Comparison of ENCODE assay signal across 8 mouse cellular contexts in the genomic region with DNA sequence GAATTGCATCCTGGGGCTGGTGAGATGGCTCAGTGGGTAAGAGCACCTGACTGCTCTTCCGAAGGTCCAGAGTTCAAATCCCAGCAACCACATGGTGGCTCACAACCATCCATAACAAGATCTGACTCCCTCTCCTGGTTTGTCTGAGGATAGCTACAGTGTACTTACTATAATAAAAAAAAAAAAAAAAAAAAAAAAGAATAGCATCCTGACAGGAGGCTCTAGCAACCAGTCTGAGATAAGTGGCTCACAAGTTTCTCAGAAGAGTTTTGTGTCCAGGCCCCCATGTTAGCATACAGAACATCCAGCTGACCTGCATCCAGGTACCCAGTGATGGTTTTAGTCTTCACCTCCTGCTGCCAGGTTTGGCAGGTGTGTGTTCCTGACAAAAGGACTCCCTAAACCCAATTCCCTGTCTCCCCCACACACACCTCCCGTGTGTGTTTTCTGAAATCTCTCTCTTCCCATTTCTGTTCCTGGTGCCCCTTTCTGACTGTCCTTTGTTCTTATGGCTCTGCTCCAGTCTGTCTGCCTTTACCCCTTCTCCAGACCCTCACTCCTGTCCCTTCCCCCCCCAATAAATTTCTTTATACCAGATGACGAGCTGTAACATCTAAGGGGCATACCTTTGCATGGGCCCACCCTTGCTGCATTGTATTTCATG. TPM values are rescaled to one million over a fixed set of nuclear protein-coding genes. Genes with fewer than 3 reads are reported as not detected.
DNase-seq lines count a peak whose midpoint lies in the region; TF ChIP-seq lines count a peak whose summit lies in the region.

No protein-coding gene starts in this region.

- TF ChIP-seq POLR2A in cerebellum, adult 2 months (IDR thresholded peaks at IDR 0.05; ENCODE audit: borderline replicate concordance, insufficient read depth, low read length): no peak
- no peak for TF ChIP-seq POLR2A in spleen, adult 2 months (IDR thresholded peaks at IDR 0.05; ENCODE audit: low read depth, low read length)

- TF ChIP-seq CTCF in cerebellum, adult 2 months (IDR thresholded peaks at IDR 0.05; ENCODE audit: borderline replicate concordance, insufficient read depth, low read depth, low read length): no peak
- no peak for TF ChIP-seq CTCF in spleen, adult 2 months (IDR thresholded peaks at IDR 0.05; ENCODE audit: extremely low read depth, insufficient read depth, insufficient read length, insufficient replicate concordance)

- no peak overlapping the region for H3K4me3 ChIP-seq in cerebellum, adult 2 months (replicated peaks; ENCODE audit: insufficient read depth, low read depth, low read length)
- no peak overlapping the region for H3K4me3 ChIP-seq in spleen, adult 2 months (ENCODE audit: extremely low read depth, insufficient read depth, insufficient read length)
- H3K4me3 ChIP-seq in limb, embryonic 10.5 days: peak overlapping the region; percentile 81

- H3K27ac ChIP-seq in cerebellum, adult 2 months (ENCODE audit: insufficient read depth, low read length): peak overlapping the region; percentile 98; the same call in 1 of the 2 replicates
- H3K27ac ChIP-seq in spleen, adult 2 months (ENCODE audit: insufficient read depth, low read length): peak overlapping the region; percentile 100; the same call in 1 of the 2 replicates
- H3K27ac ChIP-seq in limb, embryonic 10.5 days: peak overlapping the region; percentile 100

- DNase-seq in cerebellum, adult 2 months: peak in 1 of 2 experiments; percentile 29
- DNase-seq in cerebellum, postnatal 25 days: no peak
- DNase-seq in spleen, adult 2 months (ENCODE audit: low read depth in 1 of 2, low spot score in 2 of 2): no peak
- DNase-seq in spleen, postnatal 36 days (ENCODE audit: low spot score in 2 of 2): no peak
- no peak for DNase-seq in limb, embryonic 10.5 days (ENCODE audit: low spot score)
- DNase-seq in splenic B cell, adult 2 months (ENCODE audit: low read depth, low spot score): peak; percentile 30
- no peak for DNase-seq in urinary bladder, adult 18-20 months (ENCODE audit: low spot score in 2 of 2)
- no peak for DNase-seq in kidney, adult 18-20 months

- WGBS in cerebellum, adult 2 months: 35% methylated on average over 3 of the region's 3 CpGs
- WGBS in spleen, adult 2 months: 55% methylated on average over 3 of the region's 3 CpGs
- WGBS in limb, embryonic 10.5 days: 54% methylated on average over 3 of the region's 3 CpGs

- no peaks in the 10 kb centered on the region for H3K9me3 ChIP-seq in limb, embryonic 10.5 days (replicated peaks)

- peaks cover 13% of the 10 kb centered on the region; the same call in 1 of the 2 replicates for H3K4me1 ChIP-seq in cerebellum, adult 2 months (ENCODE audit: control insufficient read depth, insufficient read depth, low read length)
- H3K4me1 ChIP-seq in spleen, adult 2 months (ENCODE audit: control insufficient read depth, insufficient read depth, insufficient read length): peaks cover 5% of the 10 kb centered on the region; the same call in 1 of the 2 replicates
- peaks cover 16% of the 10 kb centered on the region for H3K4me1 ChIP-seq in limb, embryonic 10.5 days

- H3K27me3 ChIP-seq in cerebellum, adult 2 months (ENCODE audit: control insufficient read depth, insufficient read depth, low read length): no peaks in the 10 kb centered on the region
- no peaks in the 10 kb centered on the region for H3K27me3 ChIP-seq in spleen, adult 2 months (ENCODE audit: control insufficient read depth, insufficient read depth, low read length)
- H3K27me3 ChIP-seq in limb, embryonic 10.5 days (ENCODE audit: low read depth, poor library complexity, severe bottlenecking): no peaks in the 10 kb centered on the region
- H3K27me3 ChIP-seq in splenic B cell, adult 2 months (ENCODE audit: control insufficient read depth, insufficient read depth, low read length, poor library complexity, severe bottlenecking): no peaks in the 10 kb centered on the region

- 0 out of 2 replicates have a peak, but pooled peaks cover 1% of the 10 kb centered on the region for H3K36me3 ChIP-seq in spleen, adult 2 months (ENCODE audit: control insufficient read depth, insufficient read depth, low read length)
- H3K36me3 ChIP-seq in limb, embryonic 10.5 days: peaks cover 2% of the 10 kb centered on the region; the same call in 1 of the 2 replicates
- peaks cover 2% of the 10 kb centered on the region; the same call in 1 of the 2 replicates for H3K36me3 ChIP-seq in splenic B cell, adult 2 months (ENCODE audit: control insufficient read depth, insufficient read depth, low read length, poor library complexity, severe bottlenecking)

RNA-seq across cellular contexts. Expression of a gene that starts 2.2 kb away (rescaled TPM):
- 42.0 and 50.2 TPM in 2 replicates for polyA plus RNA-seq in cerebellum, adult 2 months (2012; rRNA removed)
- polyA plus RNA-seq in spleen, adult 2 months (2012; rRNA removed): 47.2 and 57.2 TPM in 2 replicates
- polyA plus RNA-seq in limb, embryonic 10.5 days (2016; fragmentation: Nextera tagmentation; extraction: Ambion mirVana): 22.9 and 24.6 TPM in 2 replicates

RNA-seq across cellular contexts. Expression of a gene that starts 10.9 kb away (rescaled TPM):
- polyA plus RNA-seq in cerebellum, adult 2 months (2012; rRNA removed): 78.2 and 84.0 TPM in 2 replicates
- 16.7 and 20.7 TPM in 2 replicates for polyA plus RNA-seq in spleen, adult 2 months (2012; rRNA removed)
- polyA plus RNA-seq in limb, embryonic 10.5 days (2016; fragmentation: Nextera tagmentation; extraction: Ambion mirVana): 483 and 484 TPM in 2 replicates

RNA-seq across cellular contexts. Expression of a gene that starts 54.1 kb away (rescaled TPM):
- 89.6 and 98.6 TPM in 2 replicates for polyA plus RNA-seq in cerebellum, adult 2 months (2012; rRNA removed)
- polyA plus RNA-seq in spleen, adult 2 months (2012; rRNA removed): 118 and 170 TPM in 2 replicates
- polyA plus RNA-seq in limb, embryonic 10.5 days (2016; fragmentation: Nextera tagmentation; extraction: Ambion mirVana): 74.8 and 86.2 TPM in 2 replicates
